Mouse (Mus musculus): ENCODE results near the gene Thumpd2. TPM values are rescaled to one million over a fixed set of nuclear protein-coding genes. Genes with fewer than 3 reads are reported as not detected.

Gene Thumpd2
- polyA plus RNA-seq (2014; fragmentation: Nextera tagmentation; extraction: Ambion mirVana), result 13.1 and 14.3 TPM in 2 replicates

DNA sequence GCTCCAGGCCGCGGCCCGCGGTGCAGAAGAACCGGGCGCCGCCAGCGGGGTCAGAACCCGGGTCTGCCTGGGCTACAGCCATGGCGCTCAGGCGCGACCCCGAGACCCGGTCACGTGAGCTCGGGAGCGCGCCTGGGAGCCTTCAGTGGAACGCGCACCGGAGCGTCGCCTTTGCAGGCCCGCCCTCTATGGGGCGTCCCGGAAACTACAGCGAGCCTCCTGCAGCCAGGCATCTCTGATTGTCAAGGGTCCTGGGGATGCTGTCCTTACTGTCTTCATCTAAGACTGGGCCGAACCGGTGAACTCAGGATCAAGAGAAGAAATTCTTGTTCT, at the start of gene Thumpd2:
TSS of gene Thumpd2 (minus strand) at position 104 of the 333 bp plus-strand sequence.
- Histone ChIP-seq H3K9ac (ENCODE audit: low read depth, low read length) (peak within 1 kb of the TSS; percentile 73), H3K4me2 (replicated peaks; ENCODE audit: low read depth, low read length) (peak within 1 kb of the TSS; percentile 50), H3K36me3 (ENCODE audit: control insufficient read depth, insufficient read depth, low read length) (no peaks in the 10 kb centered on the region), H3K4me1 (ENCODE audit: control insufficient read depth, insufficient read depth, low read length) (peaks cover 10% of the 10 kb centered on the region), H3K4me3 (ENCODE audit: low read length) (peak within 1 kb of the TSS; percentile 54), H3K27me3 (ENCODE audit: control insufficient read depth, insufficient read depth, low read length) (no peaks in the 10 kb centered on the region), H3K27ac (ENCODE audit: low read depth, low read length) (0 out of 2 replicates have a peak within 1 kb of the TSS, but pooled peaks have one; percentile 24), H3K9me3 (ENCODE audit: control insufficient read depth, low read length) (no peaks in the 10 kb centered on the region; the same call in 1 of the 2 replicates)
- WGBS, result 2% methylated on average over 29 of the region's 29 CpGs
- peak; percentile 95 for ATAC-seq (ENCODE audit: low FRiP score, low TSS enrichment)

DNA sequence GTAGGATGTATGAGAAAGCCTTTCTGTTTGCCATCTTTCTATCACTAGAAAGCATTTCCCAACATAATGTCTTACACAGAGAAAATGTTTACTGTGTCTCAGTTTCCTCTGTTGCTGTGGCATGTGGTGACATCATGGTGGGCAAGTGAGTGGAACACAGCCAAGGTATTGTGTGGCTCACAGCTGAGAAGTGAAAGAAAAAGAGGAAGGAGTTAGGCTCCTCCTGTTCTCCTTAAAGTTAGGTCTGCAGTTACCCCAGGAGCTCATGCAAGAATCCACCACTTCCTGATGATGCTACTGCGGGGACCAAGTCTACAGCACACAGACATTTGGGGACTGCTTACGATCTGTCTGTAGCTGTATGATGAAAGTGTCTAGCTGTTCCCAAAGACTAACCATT, 39.4 kb upstream of the Thumpd2 start:
- WGBS, result 91% methylated on average over 2 of the region's 2 CpGs
- no peak overlapping the region for H3K4me2 ChIP-seq (replicated peaks; ENCODE audit: low read depth, low read length)
- H3K36me3 ChIP-seq (ENCODE audit: control insufficient read depth, insufficient read depth, low read length), result no peaks in the 10 kb centered on the region
- no peak overlapping the region for H3K4me3 ChIP-seq (ENCODE audit: low read length)
- H3K9me3 ChIP-seq (ENCODE audit: control insufficient read depth, low read length), result no peaks in the 10 kb centered on the region
- H3K9ac ChIP-seq (ENCODE audit: low read depth, low read length), result no peak overlapping the region
- H3K4me1 ChIP-seq (ENCODE audit: control insufficient read depth, insufficient read depth, low read length), result no peaks in the 10 kb centered on the region
- ATAC-seq (ENCODE audit: low FRiP score, low TSS enrichment), result no peak
- no peaks in the 10 kb centered on the region for H3K27me3 ChIP-seq (ENCODE audit: control insufficient read depth, insufficient read depth, low read length)
- no peak overlapping the region for H3K27ac ChIP-seq (ENCODE audit: low read depth, low read length)

DNA sequence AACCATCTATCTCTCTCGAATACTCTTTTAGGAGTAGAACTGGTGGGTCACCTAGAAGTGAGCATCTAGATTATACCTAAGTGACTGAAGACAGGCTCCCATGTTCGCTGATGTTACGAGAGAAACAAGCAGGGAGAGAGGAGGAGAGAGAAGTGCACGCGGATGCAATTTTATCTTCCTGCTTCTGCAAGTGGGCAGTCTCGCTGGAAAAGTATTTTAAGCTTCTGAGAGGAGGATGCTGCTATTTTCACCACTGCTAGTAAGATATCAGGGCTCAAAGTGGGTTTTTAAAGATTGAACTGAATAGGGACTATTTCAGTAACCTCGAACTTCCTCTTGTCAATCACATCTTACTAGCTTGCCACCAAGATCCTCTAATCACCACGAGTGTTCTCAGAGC, 38.0 kb upstream of the Thumpd2 start:
- Histone ChIP-seq H3K4me3 (ENCODE audit: low read length) (no peak overlapping the region), H3K4me1 (ENCODE audit: control insufficient read depth, insufficient read depth, low read length) (no peaks in the 10 kb centered on the region), H3K9ac (ENCODE audit: low read depth, low read length) (no peak overlapping the region), H3K27ac (ENCODE audit: low read depth, low read length) (no peak overlapping the region), H3K9me3 (ENCODE audit: control insufficient read depth, low read length) (no peaks in the 10 kb centered on the region), H3K27me3 (ENCODE audit: control insufficient read depth, insufficient read depth, low read length) (no peaks in the 10 kb centered on the region), H3K4me2 (replicated peaks; ENCODE audit: low read depth, low read length) (no peak overlapping the region), H3K36me3 (ENCODE audit: control insufficient read depth, insufficient read depth, low read length) (no peaks in the 10 kb centered on the region)
- WGBS, result 75% methylated on average over 8 of the region's 8 CpGs
- no peak for ATAC-seq (ENCODE audit: low FRiP score, low TSS enrichment)

DNA sequence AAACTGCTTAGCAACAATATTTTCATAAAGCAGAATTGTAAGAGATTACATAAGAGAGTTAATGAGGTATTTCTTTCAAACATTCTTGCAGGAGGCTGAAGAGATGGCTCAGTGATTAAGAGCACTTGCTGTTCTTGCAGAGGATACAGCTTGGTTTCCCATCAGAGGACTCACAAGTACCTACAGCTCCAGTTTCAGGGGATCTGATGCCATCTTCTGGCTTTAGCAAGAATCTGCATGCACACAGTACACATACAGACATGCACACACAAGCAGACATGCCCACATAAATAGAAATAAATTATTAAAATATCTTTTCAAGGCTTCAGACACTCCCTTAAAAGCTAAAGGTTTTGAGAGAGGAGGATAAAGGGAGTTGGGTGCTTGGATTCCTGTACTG, 33.6 kb upstream of the Thumpd2 start:
- no peak overlapping the region for H3K4me3 ChIP-seq (ENCODE audit: low read length)
- no peaks in the 10 kb centered on the region for H3K36me3 ChIP-seq (ENCODE audit: control insufficient read depth, insufficient read depth, low read length)
- H3K27ac ChIP-seq (ENCODE audit: low read depth, low read length), result no peak overlapping the region
- no peaks in the 10 kb centered on the region for H3K4me1 ChIP-seq (ENCODE audit: control insufficient read depth, insufficient read depth, low read length)
- no peaks in the 10 kb centered on the region for H3K9me3 ChIP-seq (ENCODE audit: control insufficient read depth, low read length)
- H3K27me3 ChIP-seq (ENCODE audit: control insufficient read depth, insufficient read depth, low read length), result no peaks in the 10 kb centered on the region
- no peak overlapping the region for H3K4me2 ChIP-seq (replicated peaks; ENCODE audit: low read depth, low read length)
- no peak for ATAC-seq (ENCODE audit: low FRiP score, low TSS enrichment)
- H3K9ac ChIP-seq (ENCODE audit: low read depth, low read length), result no peak overlapping the region

DNA sequence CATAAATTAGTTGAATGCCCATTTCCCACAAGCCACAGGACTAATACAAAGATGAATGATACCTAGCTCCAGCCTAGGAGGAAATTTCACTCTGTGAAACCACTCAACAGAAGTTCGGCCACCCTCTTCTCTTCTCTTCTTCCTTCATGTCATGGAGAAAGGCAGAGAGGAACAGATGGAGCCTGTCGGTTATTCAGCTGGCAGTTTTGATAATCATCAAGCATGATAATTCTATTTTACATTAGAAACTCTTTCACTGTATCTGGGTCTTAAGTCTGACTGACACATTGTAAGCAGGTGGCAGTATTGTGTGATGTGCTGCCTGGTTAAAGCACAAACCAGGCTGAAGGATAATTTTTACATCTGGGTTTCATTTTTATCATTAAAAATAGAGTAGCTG, 31.6 kb upstream of the Thumpd2 start:
- no peak for ATAC-seq (ENCODE audit: low FRiP score, low TSS enrichment)
- no peaks in the 10 kb centered on the region for H3K36me3 ChIP-seq (ENCODE audit: control insufficient read depth, insufficient read depth, low read length)
- no peaks in the 10 kb centered on the region for H3K27me3 ChIP-seq (ENCODE audit: control insufficient read depth, insufficient read depth, low read length)
- H3K9me3 ChIP-seq (ENCODE audit: control insufficient read depth, low read length), result no peaks in the 10 kb centered on the region
- H3K9ac ChIP-seq (ENCODE audit: low read depth, low read length), result no peak overlapping the region
- no peak overlapping the region for H3K4me2 ChIP-seq (replicated peaks; ENCODE audit: low read depth, low read length)
- H3K4me3 ChIP-seq (ENCODE audit: low read length), result no peak overlapping the region
- H3K4me1 ChIP-seq (ENCODE audit: control insufficient read depth, insufficient read depth, low read length), result no peaks in the 10 kb centered on the region
- 90% methylated on average over 2 of the region's 2 CpGs for WGBS
- no peak overlapping the region for H3K27ac ChIP-seq (ENCODE audit: low read depth, low read length)

DNA sequence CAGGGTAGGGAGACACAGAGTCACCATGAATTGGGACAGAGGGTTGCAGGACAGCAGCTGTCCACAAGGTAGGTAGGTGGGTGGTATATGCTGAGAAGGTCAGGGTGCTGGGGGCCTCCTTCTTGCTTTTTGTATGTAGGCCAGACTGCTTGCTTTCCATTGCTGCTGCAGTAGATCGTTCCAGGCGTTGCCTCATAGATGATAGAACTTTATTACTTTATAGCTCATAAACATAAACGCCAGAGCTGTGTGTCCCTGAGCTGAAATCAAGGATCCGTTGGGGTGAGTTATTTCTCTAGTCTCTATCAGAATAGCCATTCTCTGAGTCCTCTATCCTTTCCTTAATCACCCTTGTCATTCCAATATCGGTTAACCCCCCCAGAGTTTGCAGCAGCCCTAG, 27.9 kb upstream of the Thumpd2 start:
- H3K27me3 ChIP-seq (ENCODE audit: control insufficient read depth, insufficient read depth, low read length), result no peaks in the 10 kb centered on the region
- no peaks in the 10 kb centered on the region for H3K4me1 ChIP-seq (ENCODE audit: control insufficient read depth, insufficient read depth, low read length)
- no peaks in the 10 kb centered on the region for H3K36me3 ChIP-seq (ENCODE audit: control insufficient read depth, insufficient read depth, low read length)
- WGBS, result 77% methylated on average over 5 of the region's 5 CpGs
- no peak overlapping the region for H3K4me3 ChIP-seq (ENCODE audit: low read length)
- H3K4me2 ChIP-seq (replicated peaks; ENCODE audit: low read depth, low read length), result no peak overlapping the region
- no peak overlapping the region for H3K9ac ChIP-seq (ENCODE audit: low read depth, low read length)
- no peak overlapping the region for H3K27ac ChIP-seq (ENCODE audit: low read depth, low read length)
- H3K9me3 ChIP-seq (ENCODE audit: control insufficient read depth, low read length), result no peaks in the 10 kb centered on the region
- ATAC-seq (ENCODE audit: low FRiP score, low TSS enrichment), result no peak

DNA sequence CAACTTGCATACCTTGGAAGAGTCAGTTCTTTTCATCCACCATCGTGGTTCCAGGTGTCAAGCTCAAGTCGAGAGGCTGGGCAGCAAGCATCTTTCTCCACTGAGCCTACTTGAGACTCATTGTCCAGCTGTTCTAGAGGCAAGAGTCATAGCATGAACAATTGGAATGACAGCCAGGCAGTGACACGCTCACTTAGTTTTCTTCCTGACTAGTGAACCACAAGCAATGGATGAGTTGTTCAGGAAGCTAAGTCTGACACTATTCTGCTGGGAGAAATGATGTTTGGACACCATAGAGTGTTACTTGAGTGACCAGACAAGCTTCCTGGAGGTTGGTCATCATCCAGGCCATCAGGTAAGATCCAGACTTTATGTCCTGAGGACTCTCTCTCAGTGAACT, 24.0 kb upstream of the Thumpd2 start:
- H3K4me2 ChIP-seq (replicated peaks; ENCODE audit: low read depth, low read length), result no peak overlapping the region
- no peak overlapping the region for H3K4me3 ChIP-seq (ENCODE audit: low read length)
- ATAC-seq (ENCODE audit: low FRiP score, low TSS enrichment), result no peak
- no peaks in the 10 kb centered on the region for H3K4me1 ChIP-seq (ENCODE audit: control insufficient read depth, insufficient read depth, low read length)
- no peak overlapping the region for H3K9ac ChIP-seq (ENCODE audit: low read depth, low read length)
- H3K36me3 ChIP-seq (ENCODE audit: control insufficient read depth, insufficient read depth, low read length), result no peaks in the 10 kb centered on the region
- H3K9me3 ChIP-seq (ENCODE audit: control insufficient read depth, low read length), result no peaks in the 10 kb centered on the region
- no peak overlapping the region for H3K27ac ChIP-seq (ENCODE audit: low read depth, low read length)
- no peaks in the 10 kb centered on the region for H3K27me3 ChIP-seq (ENCODE audit: control insufficient read depth, insufficient read depth, low read length)
- 53% methylated on average over 3 of the region's 3 CpGs for WGBS

DNA sequence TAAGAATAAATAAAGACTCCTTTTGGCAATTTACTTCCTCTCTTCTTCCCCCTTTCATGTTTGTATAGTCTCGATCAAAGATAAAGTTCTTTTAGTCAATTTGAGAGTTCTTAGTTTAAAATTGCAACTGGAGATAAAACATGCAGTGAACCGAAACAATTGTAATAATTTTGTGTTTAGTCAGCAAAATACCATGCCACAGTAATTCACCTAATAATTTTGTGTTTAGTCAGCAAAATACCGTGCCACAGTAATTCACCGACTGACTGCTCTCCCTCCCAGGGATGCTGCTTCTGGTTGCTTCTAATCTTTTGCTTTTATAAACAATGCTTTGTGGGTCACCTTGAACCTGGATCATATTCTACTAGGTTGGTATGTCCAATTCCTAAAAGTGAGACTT, 22.9 kb upstream of the Thumpd2 start:
- Histone ChIP-seq H3K9ac (ENCODE audit: low read depth, low read length) (no peak overlapping the region), H3K36me3 (ENCODE audit: control insufficient read depth, insufficient read depth, low read length) (no peaks in the 10 kb centered on the region), H3K4me1 (ENCODE audit: control insufficient read depth, insufficient read depth, low read length) (no peaks in the 10 kb centered on the region), H3K4me3 (ENCODE audit: low read length) (no peak overlapping the region), H3K4me2 (replicated peaks; ENCODE audit: low read depth, low read length) (no peak overlapping the region), H3K9me3 (ENCODE audit: control insufficient read depth, low read length) (no peaks in the 10 kb centered on the region), H3K27ac (ENCODE audit: low read depth, low read length) (no peak overlapping the region), H3K27me3 (ENCODE audit: control insufficient read depth, insufficient read depth, low read length) (no peaks in the 10 kb centered on the region)
- WGBS, result 81% methylated on average over 4 of the region's 4 CpGs
- ATAC-seq (ENCODE audit: low FRiP score, low TSS enrichment), result no peak

DNA sequence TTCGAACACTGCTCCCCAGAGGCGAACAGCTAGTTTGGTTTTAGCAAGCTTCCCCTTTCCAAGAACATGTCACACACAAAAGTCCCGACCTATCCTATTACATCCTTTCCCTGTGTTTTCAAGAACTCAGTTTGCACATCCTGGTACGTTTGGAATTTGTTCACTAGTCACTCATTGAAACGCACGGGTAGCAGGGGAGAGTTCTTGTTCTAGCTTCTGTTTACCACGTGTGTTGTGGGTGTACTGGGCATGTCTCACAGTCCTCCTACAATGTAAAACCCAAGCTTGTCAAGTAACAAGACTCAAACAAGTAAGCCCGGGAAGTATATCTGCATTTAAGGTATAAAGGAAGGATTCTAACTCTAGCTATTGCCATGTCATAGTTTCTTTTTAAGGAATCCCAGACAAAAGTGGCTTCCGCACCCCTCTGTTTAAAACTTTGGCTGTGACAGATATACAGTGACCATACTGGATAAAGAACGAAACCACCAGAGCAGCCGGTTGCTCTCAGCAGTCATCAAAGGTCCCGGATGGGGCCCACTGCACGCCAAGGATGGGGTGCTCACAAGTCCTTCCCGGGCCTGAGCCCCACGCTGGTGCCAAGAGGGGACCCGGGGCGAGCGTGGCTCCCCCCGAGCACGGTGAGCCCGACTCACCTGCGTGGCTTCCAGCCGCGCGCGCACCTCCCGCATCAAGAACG, 453 bp downstream of the Thumpd2 start:
- H3K4me2 ChIP-seq (replicated peaks; ENCODE audit: low read depth, low read length), result peak overlapping the region; percentile 50
- ATAC-seq (ENCODE audit: low FRiP score, low TSS enrichment), result peak; percentile 89
- H3K27ac ChIP-seq (ENCODE audit: low read depth, low read length), result 0 out of 2 replicates have a peak overlapping the region, but pooled peaks have one; percentile 24
- peaks cover 10% of the 10 kb centered on the region for H3K4me1 ChIP-seq (ENCODE audit: control insufficient read depth, insufficient read depth, low read length)
- 17% methylated on average over 26 of the region's 28 CpGs for WGBS
- no peaks in the 10 kb centered on the region for H3K36me3 ChIP-seq (ENCODE audit: control insufficient read depth, insufficient read depth, low read length)
- peak overlapping the region; percentile 54 for H3K4me3 ChIP-seq (ENCODE audit: low read length)
- H3K27me3 ChIP-seq (ENCODE audit: control insufficient read depth, insufficient read depth, low read length), result no peaks in the 10 kb centered on the region
- H3K9me3 ChIP-seq (ENCODE audit: control insufficient read depth, low read length), result no peaks in the 10 kb centered on the region; the same call in 1 of the 2 replicates
- peak overlapping the region; percentile 73 for H3K9ac ChIP-seq (ENCODE audit: low read depth, low read length)

All from kidney, embryonic 14.5 days (tissue).